Mouse (Mus musculus) lung, postnatal 36 days (tissue): ENCODE data around the gene Proser3.
A peak's percentile ranks its signal among the peaks of the same experiment; 100 is the strongest.

ENCODE experiments used
- DNase-seq: peaks from one replicate; pipeline ENCODE4 v3.0.0; 2022; ENCODE audit warnings: mixed read lengths

Gene Proser3

GRCm38 (mm10) chr7:30552102-30553020 lies at the start of gene Proser3, which contains the start of gene Hspb6:
Gene Proser3, minus strand, starts transcription at chr7:30552299.
Gene Hspb6, plus strand, starts transcription at chr7:30552178.
- DNase-seq: peak; percentile 100

DNA sequence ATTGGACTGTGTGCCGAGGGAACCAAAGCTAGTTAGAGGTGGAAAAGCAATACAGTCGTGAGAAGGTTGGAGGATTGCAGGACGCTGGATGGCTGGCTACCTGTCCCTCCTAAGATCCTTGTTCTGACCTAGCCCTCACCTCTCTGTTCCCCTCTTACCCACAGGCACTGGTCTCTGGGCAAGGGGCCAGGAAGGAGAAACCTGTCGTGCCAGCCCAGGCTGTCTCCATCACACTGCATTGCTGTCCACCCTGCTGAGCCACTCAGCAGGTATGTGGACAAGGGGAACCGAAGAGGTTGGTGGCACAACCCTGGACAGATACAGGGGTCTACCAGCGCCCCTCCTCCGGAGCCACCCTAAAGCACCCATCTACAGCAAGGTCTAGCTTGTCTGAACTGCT lies 48.6 kb upstream of the Proser3 start:
- DNase-seq: peak; percentile 84

DNA sequence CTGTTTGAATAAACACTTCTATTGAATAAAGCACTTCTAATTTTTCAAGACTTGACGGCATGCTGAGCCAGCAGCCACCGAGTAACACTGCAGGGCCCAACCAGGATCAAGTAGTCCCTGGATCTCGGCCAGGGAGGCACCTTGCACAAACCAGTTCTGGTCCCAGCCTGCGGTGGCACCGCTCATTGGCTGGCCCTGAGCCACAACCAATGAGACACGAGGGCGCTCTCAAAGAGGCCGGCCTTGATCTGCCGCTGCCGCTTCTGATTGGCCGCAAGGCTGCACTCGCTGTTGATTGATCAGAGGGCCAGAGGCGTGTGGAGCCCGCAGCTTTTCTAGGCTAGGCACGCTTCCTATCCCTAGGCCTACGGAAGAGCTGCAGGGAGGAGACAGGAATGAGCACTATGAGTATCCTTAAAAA lies 47.8 kb upstream of the Proser3 start:
- DNase-seq: peak; percentile 97

GRCm38 (mm10) chr7:30598786-30599185 lies 46.7 kb upstream of the Proser3 start, which contains the start of gene Zbtb32:
Gene Zbtb32, minus strand, starts transcription at chr7:30598909.
- DNase-seq: no peak

DNA sequence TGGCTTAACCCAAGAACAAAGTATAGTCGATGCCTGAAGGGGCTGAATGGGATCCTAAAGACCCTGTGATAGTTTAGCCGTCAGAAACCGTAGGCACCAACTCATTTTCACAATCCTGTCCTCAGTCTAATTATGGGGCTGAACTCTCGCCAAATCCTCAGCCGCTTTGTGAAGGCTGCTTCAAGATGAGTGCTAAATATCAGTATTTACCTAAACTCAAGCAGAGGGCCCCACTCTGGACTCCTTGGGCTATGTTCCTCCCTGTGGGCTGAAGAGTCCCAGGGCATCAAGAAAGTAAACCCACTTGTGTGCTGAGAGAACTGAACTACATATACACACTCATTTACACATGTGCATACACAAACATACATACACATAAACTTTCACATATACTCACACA lies 44.7 kb upstream of the Proser3 start:
- DNase-seq: peak; percentile 70

GRCm38 (mm10) chr7:30596093-30596492 lies 44.0 kb upstream of the Proser3 start:
- no peak for DNase-seq

GRCm38 (mm10) chr7:30594510-30595024 lies 42.5 kb upstream of the Proser3 start:
- DNase-seq: no peak

GRCm38 (mm10) chr7:30593579-30594509 lies 41.7 kb upstream of the Proser3 start:
- no peak for DNase-seq

GRCm38 (mm10) chr7:30592772-30593423 lies 40.8 kb upstream of the Proser3 start:
- peak; percentile 23 for DNase-seq

- DNase-seq: no peak
Measured at GRCm38 (mm10) chr7:30591605-30591951, 39.5 kb upstream of the Proser3 start.

DNA sequence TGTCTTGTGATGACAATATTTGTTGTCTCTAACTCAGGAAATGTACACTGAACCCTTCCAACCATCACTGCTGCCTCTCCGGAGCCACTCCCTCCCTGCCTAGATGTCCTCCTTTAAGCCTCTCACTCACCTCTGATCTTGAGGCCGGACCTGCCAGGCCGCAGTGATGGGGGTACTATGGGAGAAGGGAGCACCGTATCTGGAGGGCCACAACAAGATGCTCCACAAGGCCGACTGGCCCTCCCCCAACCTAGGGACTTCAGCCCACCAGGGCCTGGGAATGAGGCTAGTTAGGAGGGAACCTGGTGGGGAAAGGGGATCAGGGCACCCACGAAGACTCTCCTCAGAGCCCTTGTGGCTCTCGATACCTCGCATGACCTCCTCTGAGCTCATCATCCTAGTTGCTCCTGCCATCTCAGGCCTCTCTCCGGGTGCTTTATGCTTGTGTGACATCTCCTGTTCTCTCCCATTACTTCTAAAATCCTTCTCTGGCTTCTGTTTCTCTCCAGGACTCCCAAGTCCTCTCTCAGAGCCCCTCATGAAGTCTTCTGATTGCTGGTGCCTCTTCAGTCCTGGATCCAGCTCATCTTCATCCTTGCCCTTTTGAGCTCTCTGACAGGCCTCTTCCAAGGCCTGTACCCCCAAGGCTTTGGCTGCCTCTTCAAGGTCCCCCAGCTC lies 39.0 kb upstream of the Proser3 start:
- no peak for DNase-seq

DNA sequence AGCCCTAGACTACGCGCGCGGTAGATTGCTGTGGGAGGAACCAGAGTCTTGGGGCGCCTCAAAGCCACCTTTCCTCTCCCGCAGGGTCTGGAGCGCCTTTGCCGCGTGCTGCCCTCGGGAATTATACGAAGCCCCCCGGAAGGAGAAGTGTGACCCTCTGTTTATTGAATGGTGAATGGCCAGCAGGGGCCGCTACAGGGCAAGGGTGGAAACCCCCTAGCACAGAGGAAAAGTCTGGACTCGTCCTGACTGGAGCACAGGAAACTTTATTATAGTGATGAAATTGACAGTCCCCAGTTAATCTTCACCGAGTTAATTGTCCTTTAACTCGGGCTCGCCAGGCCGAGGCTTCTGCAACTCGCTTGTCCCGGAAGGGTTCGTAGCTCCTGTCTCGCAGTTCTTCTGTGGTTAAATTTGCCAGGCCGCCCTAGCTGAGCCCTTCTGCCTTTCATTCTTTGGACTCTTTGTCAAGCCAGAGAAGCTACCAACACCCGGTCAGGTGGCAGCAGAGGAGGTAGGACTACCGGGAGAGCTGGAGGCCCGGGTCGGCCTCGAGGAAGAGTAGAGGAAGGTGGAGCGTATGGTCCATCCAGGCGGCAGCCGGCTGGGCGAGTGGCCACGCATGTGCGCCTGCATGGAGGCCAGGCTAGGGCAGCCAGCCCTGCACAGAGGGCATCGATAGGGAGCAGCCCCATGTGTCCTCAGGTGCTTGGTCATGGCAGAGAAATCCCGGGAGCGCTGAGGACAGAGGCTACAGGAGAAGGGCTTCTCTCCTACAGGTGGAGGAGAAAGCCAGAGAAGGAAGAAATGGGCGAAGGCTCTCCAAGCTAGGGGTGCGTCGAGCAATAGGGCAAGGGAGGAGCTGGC lies 37.6 kb upstream of the Proser3 start:
- peak; percentile 90 for DNase-seq

DNA sequence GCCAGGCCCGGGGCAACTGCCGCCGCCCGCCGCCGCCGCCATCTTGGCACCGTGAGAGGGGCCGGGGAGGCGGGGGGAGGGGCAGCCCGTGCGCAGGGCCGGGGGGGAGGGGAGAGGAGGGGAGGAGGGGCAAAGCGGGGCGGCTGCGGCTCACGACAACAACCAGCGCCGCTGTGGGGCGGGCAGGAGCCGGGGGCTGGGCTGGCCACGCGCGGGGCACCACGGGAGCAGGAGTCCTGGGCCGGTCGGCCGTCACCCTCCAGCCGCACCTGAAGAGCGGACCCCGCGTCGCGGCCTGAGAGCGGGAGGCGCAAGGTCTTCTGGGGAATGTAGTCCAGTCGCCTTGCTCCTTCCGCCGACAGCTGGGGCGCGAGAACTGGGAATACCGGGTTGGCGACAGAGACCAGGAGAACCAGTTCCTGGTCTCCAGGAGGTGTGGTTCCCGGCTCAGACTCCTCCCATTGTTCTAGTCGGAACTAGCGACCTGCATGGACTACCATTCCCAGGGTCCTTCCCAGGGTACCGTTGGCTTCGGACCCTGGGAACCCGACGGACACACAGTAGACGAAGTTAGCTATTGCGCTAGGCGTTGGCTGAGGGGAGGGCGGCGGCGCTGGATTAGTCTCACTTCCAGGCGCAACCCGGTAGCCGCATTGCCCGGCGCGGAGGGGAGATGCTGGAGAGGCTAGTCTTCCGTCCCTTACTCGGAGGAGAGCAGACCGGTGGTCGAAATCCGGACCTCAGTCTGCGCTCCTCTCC lies 36.8 kb upstream of the Proser3 start, which contains the start of gene Kmt2b:
TSS of gene Kmt2b (minus strand) at position 51 of the 759 bp plus-strand sequence.
- peak; percentile 98 for DNase-seq

DNA sequence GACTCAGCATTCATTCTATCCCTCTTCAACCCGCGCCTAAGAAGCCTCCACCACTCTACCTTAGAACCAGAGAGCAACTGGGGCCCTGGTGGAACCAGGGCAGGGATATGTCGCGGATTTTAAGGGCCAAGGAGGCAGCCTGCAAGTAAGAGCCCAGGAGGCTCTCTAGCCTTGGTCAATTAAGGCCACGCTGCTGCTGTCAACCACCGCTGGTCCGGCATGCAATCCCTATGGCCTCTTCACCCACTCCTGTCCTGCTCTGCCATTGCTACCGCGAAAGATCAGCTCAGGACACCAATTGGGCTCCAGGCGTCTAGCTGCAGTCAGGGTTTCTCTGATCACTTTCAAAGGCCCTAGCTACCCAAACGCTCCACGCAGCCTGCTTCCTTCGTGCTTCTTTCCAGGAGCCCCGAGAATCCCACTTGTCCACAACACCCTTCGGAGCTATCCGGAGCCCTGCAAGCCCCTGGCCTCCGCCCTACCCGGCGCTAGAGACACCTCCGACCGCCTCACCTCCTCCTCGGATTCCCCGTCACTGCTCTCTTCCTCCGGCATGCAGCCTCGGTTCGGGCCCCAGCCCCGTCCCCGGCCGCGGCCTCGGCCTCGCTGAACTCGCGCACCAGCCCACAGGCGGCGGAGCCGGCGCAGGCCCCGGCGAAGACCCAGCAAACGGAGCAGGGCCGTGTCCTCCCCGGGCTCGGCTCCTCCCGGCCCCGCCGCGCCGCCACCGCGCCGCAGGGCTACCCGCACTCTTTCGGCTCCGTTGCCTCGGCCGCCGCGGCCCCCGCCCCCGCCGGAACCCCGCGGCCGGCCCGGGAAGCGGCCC lies 36.0 kb upstream of the Proser3 start:
- peak; percentile 25 for DNase-seq

DNA sequence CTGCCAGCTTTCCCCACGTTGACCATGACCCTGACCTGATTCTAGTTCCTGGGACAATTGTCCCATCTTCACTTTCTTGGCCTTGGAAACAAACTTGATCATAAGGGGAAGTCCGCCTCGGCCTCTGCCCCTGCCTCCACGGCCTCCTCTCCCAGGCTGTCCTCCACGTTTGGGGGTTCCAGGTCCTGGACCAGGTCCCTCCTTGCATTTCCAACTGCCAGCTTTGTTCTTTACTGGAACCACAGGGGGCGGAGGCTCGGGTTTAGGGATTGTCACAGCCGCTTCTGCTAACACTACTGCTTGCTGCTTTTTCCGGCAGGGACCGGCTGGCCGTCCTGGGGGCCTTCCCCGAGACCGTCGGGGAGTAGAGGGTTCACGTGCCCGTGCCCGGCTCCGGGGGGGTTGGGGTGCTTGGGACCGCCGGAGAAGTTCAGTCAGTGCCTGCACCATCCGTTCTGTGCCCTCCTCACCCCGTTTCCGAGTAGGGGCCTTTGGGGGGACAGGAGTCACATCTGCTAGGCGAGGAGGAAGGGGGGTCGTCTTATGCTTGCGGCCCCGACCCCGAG lies 34.4 kb upstream of the Proser3 start:
- no peak for DNase-seq

DNA sequence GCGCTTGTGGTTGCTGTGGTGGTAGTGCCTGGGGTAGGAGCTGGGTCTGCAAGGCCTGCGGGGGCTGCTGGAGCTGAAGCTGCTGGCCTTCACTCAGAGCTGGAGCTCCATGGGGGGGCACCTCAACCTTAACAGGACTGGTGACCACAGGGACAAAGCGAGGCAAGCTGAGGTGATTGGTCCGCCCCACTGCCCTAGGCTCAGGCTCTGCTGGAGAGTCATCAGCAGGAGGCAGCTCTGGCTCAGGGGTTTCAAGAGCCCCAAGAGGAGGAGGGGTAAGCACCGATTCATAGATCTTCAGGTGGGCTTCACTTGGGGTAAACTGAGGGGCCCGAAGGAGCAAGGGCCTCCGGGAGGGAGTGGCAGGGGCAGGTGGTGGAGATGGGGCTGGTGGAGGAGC lies 33.1 kb upstream of the Proser3 start:
- DNase-seq: no peak

- no peak for DNase-seq
Measured at GRCm38 (mm10) chr7:30584339-30584738, 32.2 kb upstream of the Proser3 start.

- no peak for DNase-seq
Measured at GRCm38 (mm10) chr7:30581547-30581946, 29.4 kb upstream of the Proser3 start.

DNA sequence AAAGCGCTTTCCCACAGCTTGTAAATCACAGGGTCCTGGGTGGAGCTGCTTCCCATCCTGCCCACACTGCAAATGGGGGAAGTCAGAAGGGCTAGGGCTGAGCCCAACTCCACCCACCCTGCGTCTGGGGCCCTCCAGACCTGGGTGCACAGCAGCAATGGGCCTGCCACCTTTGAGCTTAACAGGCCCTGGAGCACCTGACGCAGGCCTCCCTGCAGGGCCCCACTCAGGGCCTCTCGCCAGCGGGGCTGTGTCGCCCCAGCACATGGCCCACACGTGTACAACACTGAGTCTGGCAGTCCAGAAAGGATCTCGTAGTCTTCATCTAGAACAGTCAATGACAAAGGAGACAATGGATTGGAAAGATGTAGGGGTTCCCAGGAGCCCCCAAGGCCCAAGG lies 27.9 kb upstream of the Proser3 start:
- no peak for DNase-seq
